ENCODE assay signal across 28 mouse cellular contexts in the genomic region with DNA sequence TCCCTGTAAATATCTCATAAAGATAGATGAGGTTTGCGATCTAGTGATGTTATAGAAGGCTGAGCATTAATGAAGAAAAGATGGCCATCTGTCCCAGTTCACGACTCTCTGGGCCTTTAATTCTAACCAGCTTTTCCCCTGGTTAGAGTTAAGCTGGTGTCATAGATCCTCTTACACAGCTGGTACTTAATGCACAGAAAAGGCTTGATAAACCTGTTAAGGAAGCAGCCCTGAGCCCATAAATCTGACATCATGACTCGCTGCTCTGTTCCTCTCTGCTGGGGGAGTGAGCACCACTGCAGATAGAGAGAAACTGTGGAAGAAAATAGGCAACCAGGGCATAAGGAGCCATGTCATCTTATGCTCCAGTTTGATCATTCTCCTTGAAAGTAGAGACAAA.
DNase-seq lines count a peak whose midpoint lies in the region; ATAC-seq and TF ChIP-seq lines count a peak whose summit lies in the region.
"Had no signal": no experiment of that assay in that cellular context is flagged by ENCODE, and none has a peak within 500 bp of the region (broad histone marks: within the 10 kb centered on the region; RNA-seq: fewer than 3 reads in every experiment).

No protein-coding gene starts in this region.

- H3K4me3 ChIP-seq in kidney, postnatal 0 days (replicated peaks; ENCODE audit: low read depth, low read length) = no peak overlapping the region
- H3K4me3 ChIP-seq: forebrain, embryonic 13.5 days; hindbrain, embryonic 12.5 days; left cerebral cortex, adult 2 months; limb, embryonic 13.5 days; liver, embryonic 12.5 days; megakaryocyte, embryonic 14.5 days; stomach, embryonic 15.5 days had no signal

- 20% methylated on average over 3 of the region's 3 CpGs for WGBS in kidney, postnatal 0 days

- H3K9ac ChIP-seq in kidney, postnatal 0 days (ENCODE audit: low read depth, low read length) = no peak overlapping the region
- H3K9ac ChIP-seq: forebrain, embryonic 13.5 days; hindbrain, embryonic 12.5 days; limb, embryonic 13.5 days; liver, embryonic 12.5 days; liver, postnatal 0 days; stomach, embryonic 15.5 days had no signal

- ATAC-seq in kidney, postnatal 0 days (replicated peaks; ENCODE audit: low FRiP score, low read depth) = no peak
- ATAC-seq: forebrain, embryonic 13.5 days; intestine, embryonic 16.5 days; liver, embryonic 12.5 days; liver, postnatal 0 days had no signal

- H3K36me3 ChIP-seq in kidney, postnatal 0 days (ENCODE audit: insufficient read depth, low read length) = no peaks in the 10 kb centered on the region
- H3K36me3 ChIP-seq: hindbrain, embryonic 12.5 days; limb, embryonic 13.5 days; liver, embryonic 12.5 days; stomach, embryonic 15.5 days had no signal

- no peak overlapping the region for H3K27ac ChIP-seq in kidney, postnatal 0 days
- H3K27ac ChIP-seq: forebrain, embryonic 13.5 days; hindbrain, embryonic 12.5 days; left cerebral cortex, adult 2 months; limb, embryonic 13.5 days; liver, embryonic 12.5 days; stomach, embryonic 15.5 days had no signal

- H3K4me2 ChIP-seq in kidney, postnatal 0 days (ENCODE audit: low read length) = no peak overlapping the region
- H3K4me2 ChIP-seq: forebrain, embryonic 13.5 days; heart, embryonic 11.5 days; hindbrain, embryonic 12.5 days; limb, embryonic 13.5 days; liver, embryonic 12.5 days; stomach, embryonic 15.5 days had no signal

- H3K27me3 ChIP-seq in kidney, postnatal 0 days (ENCODE audit: insufficient read depth, low read length) = no peaks in the 10 kb centered on the region
- H3K27me3 ChIP-seq: CH12.LX; forebrain, embryonic 13.5 days; hindbrain, embryonic 12.5 days; limb, embryonic 13.5 days; liver, embryonic 12.5 days; megakaryocyte, embryonic 14.5 days; stomach, embryonic 15.5 days had no signal

- DNase-seq in embryo, embryonic 10 days (ENCODE audit: low spot score) = peak; percentile 43
- DNase-seq in embryo, embryonic 9.5 days (ENCODE audit: extremely low spot score) = no peak
- peak; percentile 49 for DNase-seq in kidney, postnatal 0 days (ENCODE audit: low spot score)
- DNase-seq in kidney, postnatal 25 days = no peak
- peak; percentile 59 for DNase-seq in mesoderm, embryonic 11.5 days (ENCODE audit: low read depth, low spot score)
- no peak for DNase-seq in right cerebral cortex, postnatal 36 days (ENCODE audit: low spot score in 2 of 2)
- no peak for DNase-seq in layer of hippocampus, adult 9-10 months (ENCODE audit: low spot score)
- DNase-seq: adrenal gland, postnatal 10 days; cerebellum, adult 8-10 months; cerebellum, postnatal 25 days; gastrocnemius, postnatal 36 days; heart, adult 18-20 months; heart, postnatal 36 days; kidney, adult 9 months; liver, postnatal 0 days; lung, postnatal 36 days; midbrain, embryonic 14.5 days; right cerebral cortex, postnatal 14 days had no signal

- no peaks in the 10 kb centered on the region for H3K9me3 ChIP-seq in kidney, postnatal 0 days (replicated peaks; ENCODE audit: low read length)
- H3K9me3 ChIP-seq: forebrain, embryonic 13.5 days; hindbrain, embryonic 12.5 days; limb, embryonic 13.5 days; liver, embryonic 12.5 days; megakaryocyte, embryonic 14.5 days; stomach, embryonic 15.5 days had no signal

- no peaks in the 10 kb centered on the region for H3K4me1 ChIP-seq in kidney, postnatal 0 days (replicated peaks; ENCODE audit: insufficient read depth, low read length)
- H3K4me1 ChIP-seq: forebrain, embryonic 13.5 days; hindbrain, embryonic 12.5 days; limb, embryonic 13.5 days; liver, embryonic 12.5 days; megakaryocyte, embryonic 14.5 days; stomach, embryonic 15.5 days had no signal

- no peak for TF ChIP-seq CTCF in kidney, postnatal 0 days (IDR thresholded peaks at IDR 0.05; ENCODE audit: low read depth)

Comparison
In these comparisons a context has a peak if more than half of its experiments do, and no peak if none do; other contexts are left out.
1. DNase-seq: peak in embryo, embryonic 10 days (single experiment), kidney, postnatal 0 days (single experiment) and mesoderm, embryonic 11.5 days (single experiment); none in embryo, embryonic 9.5 days (single experiment), kidney, postnatal 25 days (0 of 2), right cerebral cortex, postnatal 36 days (0 of 2) and layer of hippocampus, adult 9-10 months (single experiment).